Mouse (Mus musculus) MEL (cell line): ENCODE measurements around the gene Fam196b. TPM values are rescaled to one million over a fixed set of nuclear protein-coding genes. Genes with fewer than 3 reads are reported as not detected.

Experiments used
- DNase-seq: peaks from one replicate; pipeline ENCODE4 v3.0.0; 2011; ENCODE audit warnings: low read depth, low spot score
- H3K27ac ChIP-seq: 2 replicates; pipeline ENCODE4 v1.5.1; 2012; ENCODE audit warnings: low read depth, mild to moderate bottlenecking, control low read depth, low read length, moderate library complexity; ENCODE audit not compliant: control insufficient read depth
- H3K27me3 ChIP-seq, 2 experiments: fragments of 150-350 bp in 1 of 2; sonication (generic) in 1 of 2; 2 replicates each; pipeline ENCODE4 v1.6.1; 2012; ENCODE audit warnings: low read length in 2 of 2, mild to moderate bottlenecking in 2 of 2, improper control_type of control experiment in 1 of 2, moderate library complexity in 1 of 2; ENCODE audit not compliant: insufficient read depth in 2 of 2, control insufficient read depth in 1 of 2
- H3K36me3 ChIP-seq, 2 experiments: 2 replicates each; pipeline ENCODE4 v1.6.1; 2012 to 2014; ENCODE audit warnings: low read length in 2 of 2, improper control_type of control experiment in 1 of 2, inconsistent platforms in 1 of 2, mild to moderate bottlenecking in 1 of 2; ENCODE audit not compliant: insufficient read depth in 2 of 2, control insufficient read depth in 1 of 2
- H3K4me1 ChIP-seq, 2 experiments: fragments of 150-350 bp in 1 of 2; sonication (generic) in 1 of 2; 2 replicates each; pipeline ENCODE4 v1.6.1; 2012; ENCODE audit warnings: low read length in 2 of 2, improper control_type of control experiment in 1 of 2, mild to moderate bottlenecking in 1 of 2; ENCODE audit not compliant: insufficient read depth in 2 of 2, control insufficient read depth in 1 of 2
- H3K4me3 ChIP-seq, 2 experiments: fragments of 150-350 bp in 1 of 2; sonication (generic) in 1 of 2; 2 replicates each; pipeline ENCODE4 v1.5.1; 2012; ENCODE audit warnings: low read depth in 2 of 2, low read length in 2 of 2, mild to moderate bottlenecking in 2 of 2, moderate library complexity in 2 of 2, control low read depth in 1 of 2, improper control_type of control experiment in 1 of 2; ENCODE audit not compliant: control insufficient read depth in 1 of 2, insufficient read depth in 1 of 2
- H3K79me2 ChIP-seq: 2 replicates; pipeline ENCODE4 v1.6.1; 2012; ENCODE audit warnings: mild to moderate bottlenecking, low read length, moderate library complexity; ENCODE audit not compliant: control insufficient read depth, poor library complexity, insufficient read depth
- H3K9ac ChIP-seq: 2 replicates; pipeline ENCODE4 v1.6.1; 2012; ENCODE audit warnings: low read depth, mild to moderate bottlenecking, control low read depth, low read length, moderate library complexity; ENCODE audit not compliant: control insufficient read depth, poor library complexity, severe bottlenecking
- H3K9me3 ChIP-seq: fragments of 150-350 bp; sonication (generic); replicated peaks from 2 replicates; pipeline ENCODE4 v1.6.1; 2012; ENCODE audit warnings: mild to moderate bottlenecking, low read length, improper control_type of control experiment, moderate library complexity; ENCODE audit not compliant: insufficient read depth
- BHLHE40 ChIP-seq: IDR thresholded peaks from 2 replicates; pipeline ENCODE4 v1.6.1; 2012; ENCODE audit warnings: low read depth, mild to moderate bottlenecking, inconsistent platforms, low read length, improper control_type of control experiment, borderline replicate concordance
- CHD1 ChIP-seq: IDR thresholded peaks from 2 replicates; pipeline ENCODE4 v1.6.1; 2012; ENCODE audit warnings: low read depth, mild to moderate bottlenecking, inconsistent platforms, low read length, improper control_type of control experiment
- CHD2 ChIP-seq: IDR thresholded peaks from 2 replicates; pipeline ENCODE4 v1.6.1; 2011; ENCODE audit warnings: low read length, improper control_type of control experiment
- E2F4 ChIP-seq: IDR thresholded peaks from 2 replicates; pipeline ENCODE4 v1.6.1; 2011; ENCODE audit warnings: low read depth, low read length, improper control_type of control experiment, borderline replicate concordance
- ELF1 ChIP-seq: IDR thresholded peaks from 2 replicates; pipeline ENCODE4 v1.6.1; 2014; ENCODE audit warnings: low read depth, mild to moderate bottlenecking, inconsistent platforms, low read length, improper control_type of control experiment, moderate library complexity
- EP300 ChIP-seq, 2 experiments: IDR thresholded peaks; 2 replicates each; pipeline ENCODE4 v1.6.1; 2011; ENCODE audit warnings: improper control_type of control experiment in 2 of 2, low read length in 2 of 2, low read depth in 1 of 2, mild to moderate bottlenecking in 1 of 2
- GABPA ChIP-seq: IDR thresholded peaks from 2 replicates; pipeline ENCODE4 v1.6.1; 2012; ENCODE audit warnings: low read depth, mild to moderate bottlenecking, inconsistent platforms, low read length, improper control_type of control experiment, moderate library complexity
- HCFC1 ChIP-seq: IDR thresholded peaks from 2 replicates; pipeline ENCODE4 v1.6.1; 2012; ENCODE audit warnings: low read depth, mild to moderate bottlenecking, inconsistent platforms, low read length, improper control_type of control experiment, moderate library complexity
- JUND ChIP-seq: IDR thresholded peaks from 2 replicates; pipeline ENCODE4 v1.6.1; 2011; ENCODE audit warnings: low read depth, mild to moderate bottlenecking, improper control_type of control experiment, low read length
- MAFK ChIP-seq: IDR thresholded peaks from 2 replicates; pipeline ENCODE4 v1.6.1; 2011; ENCODE audit warnings: low read depth, mild to moderate bottlenecking, low read length, improper control_type of control experiment, borderline replicate concordance
- MAZ ChIP-seq: IDR thresholded peaks from 2 replicates; pipeline ENCODE4 v1.6.1; 2012; ENCODE audit warnings: low read depth, mild to moderate bottlenecking, inconsistent platforms, low read length, improper control_type of control experiment
- MEF2A ChIP-seq: IDR thresholded peaks from 2 replicates; pipeline ENCODE4 v1.6.1; 2014; ENCODE audit warnings: low read depth, mild to moderate bottlenecking, inconsistent platforms, low read length, improper control_type of control experiment; ENCODE audit not compliant: poor library complexity, insufficient replicate concordance, severe bottlenecking; ENCODE audit errors: extremely low read depth
- MXI1 ChIP-seq: IDR thresholded peaks from 2 replicates; pipeline ENCODE4 v1.6.1; 2011; ENCODE audit warnings: mild to moderate bottlenecking, low read depth, low read length, improper control_type of control experiment
- NRF1 ChIP-seq: IDR thresholded peaks from 2 replicates; pipeline ENCODE4 v1.6.1; 2014; ENCODE audit warnings: low read depth, mild to moderate bottlenecking, inconsistent platforms, low read length, improper control_type of control experiment, moderate library complexity; ENCODE audit not compliant: poor library complexity, insufficient read depth, severe bottlenecking
- POLR2A ChIP-seq, 2 experiments: IDR thresholded peaks; 2 replicates each; pipeline ENCODE4 v1.6.1; 2011 to 2012; ENCODE audit warnings: low read length in 2 of 2, mild to moderate bottlenecking in 2 of 2, control low read depth in 1 of 2, improper control_type of control experiment in 1 of 2, low read depth in 1 of 2, moderate library complexity in 1 of 2; ENCODE audit not compliant: control insufficient read depth in 1 of 2, insufficient read depth in 1 of 2, poor library complexity in 1 of 2
- POLR2AphosphoS2 ChIP-seq: IDR thresholded peaks from 2 replicates; pipeline ENCODE4 v1.6.1; 2011; ENCODE audit warnings: low read length, improper control_type of control experiment
- RAD21 ChIP-seq: IDR thresholded peaks from 2 replicates; pipeline ENCODE4 v1.6.1; 2011; ENCODE audit warnings: mild to moderate bottlenecking, low read depth, low read length, improper control_type of control experiment
- RCOR1 ChIP-seq: IDR thresholded peaks from 2 replicates; pipeline ENCODE4 v1.6.1; 2012; ENCODE audit warnings: low read depth, mild to moderate bottlenecking, inconsistent platforms, low read length, improper control_type of control experiment
- SIN3A ChIP-seq: IDR thresholded peaks from 2 replicates; pipeline ENCODE4 v1.6.1; 2012; ENCODE audit warnings: low read length, improper control_type of control experiment, inconsistent platforms
- SMC3 ChIP-seq: IDR thresholded peaks from 2 replicates; pipeline ENCODE4 v1.6.1; 2011; ENCODE audit warnings: low read depth, low read length, improper control_type of control experiment
- USF2 ChIP-seq, 2 experiments: IDR thresholded peaks; 2 replicates each; pipeline ENCODE4 v1.6.1; 2011 to 2012; ENCODE audit warnings: improper control_type of control experiment in 2 of 2, low read length in 2 of 2, borderline replicate concordance in 1 of 2, inconsistent platforms in 1 of 2, low read depth in 1 of 2, mild to moderate bottlenecking in 1 of 2; ENCODE audit not compliant: insufficient read depth in 1 of 2
- ZC3H11A ChIP-seq: IDR thresholded peaks from 2 replicates; pipeline ENCODE4 v1.6.1; 2012; ENCODE audit warnings: low read depth, mild to moderate bottlenecking, inconsistent platforms, low read length, improper control_type of control experiment
- ZKSCAN1 ChIP-seq: IDR thresholded peaks from 2 replicates; pipeline ENCODE4 v1.6.1; 2012; ENCODE audit warnings: low read depth, mild to moderate bottlenecking, inconsistent platforms, low read length, improper control_type of control experiment, moderate library complexity
- ZMIZ1 ChIP-seq: IDR thresholded peaks from 2 replicates; pipeline ENCODE4 v1.6.1; 2012; ENCODE audit warnings: low read depth, mild to moderate bottlenecking, inconsistent platforms, low read length, improper control_type of control experiment, moderate library complexity
- ZNF384 ChIP-seq: IDR thresholded peaks from 2 replicates; pipeline ENCODE4 v1.6.1; 2012; ENCODE audit warnings: low read depth, mild to moderate bottlenecking, inconsistent platforms, low read length, improper control_type of control experiment
- polyA plus RNA-seq, 2 experiments: library from polyadenylated mRNA; stranded (reverse) in 1 of 2; unstranded in 1 of 2; fragments of >175 nt in 1 of 2; fragments of >200 nt in 1 of 2; gene quantifications; 2 replicates each; pipeline versions ENCODE4 v1.2.1 to v1.2.4; 2012; ENCODE audit warnings: low replicate concordance in 2 of 2, low read depth in 1 of 2; ENCODE audit not compliant: insufficient read length in 2 of 2, insufficient read depth in 1 of 2, missing spikeins in 1 of 2
- total RNA-seq: library from RNA; depleted of rRNA; stranded (reverse); fragments of 300-350 nt; gene quantifications from 2 replicates; pipeline ENCODE4 v1.2.3, GENCODE M21; 2012

Fam196b gene
- total and polyA plus RNA-seq, 3 experiments: 0.10 to 0.23 TPM; not detected in 1

- Histone ChIP-seq H3K9me3 (no peaks in the 10 kb centered on the region), H3K4me1 (peaks cover 4 to 7% of the 10 kb centered on the region in 2 experiments; a peak in 3 of 4 replicates), H3K27me3 (no peaks in the 10 kb centered on the region), H3K4me3 (no peak overlapping the region), H3K9ac (no peak overlapping the region)
- no peak for DNase-seq
- TF ChIP-seq HCFC1 (no peak), RAD21 (no peak), RCOR1 (no peak), POLR2A (IDR thresholded peaks at IDR 0.05; ENCODE audit: control insufficient read depth in 1 of 2, insufficient read depth in 1 of 2, low read depth in 1 of 2, low read length in 2 of 2, poor library complexity in 1 of 2) (no peak), MAFK (no peak), CHD1 (no peak), CHD2 (no peak), ZNF384 (no peak), ZC3H11A (no peak), GABPA (no peak), ZKSCAN1 (no peak), USF2 (IDR thresholded peaks at IDR 0.05; ENCODE audit: borderline replicate concordance in 1 of 2, insufficient read depth in 1 of 2, low read depth in 1 of 2, low read length in 2 of 2) (no peak), JUND (no peak), NRF1 (no peak)
- TF ChIP-seq, all 39 proteins: peak for 0
- no peaks in the 10 kb centered on the region for H3K79me2 ChIP-seq
- peaks cover 9 to 15% of the 10 kb centered on the region in 2 experiments for H3K36me3 ChIP-seq
- H3K27ac ChIP-seq: no peak overlapping the region
Measured at GRCm38 (mm10) chr11:34308731-34309130, 5.9 kb upstream of the Fam196b start.

- Histone ChIP-seq H3K36me3 (peaks cover 9 to 13% of the 10 kb centered on the region in 2 experiments), H3K27me3 (no peaks in the 10 kb centered on the region), H3K27ac (no peak overlapping the region), H3K4me3 (no peak overlapping the region), H3K9ac (no peak overlapping the region), H3K79me2 (no peaks in the 10 kb centered on the region), H3K9me3 (no peaks in the 10 kb centered on the region), H3K4me1 (peaks cover 4 to 7% of the 10 kb centered on the region in 2 experiments; a peak in 3 of 4 replicates)
- TF ChIP-seq POLR2AphosphoS2: no peak
- no peak for TF ChIP-seq SMC3
- no peak for TF ChIP-seq ZKSCAN1
- TF ChIP-seq MAFK: no peak
- no peak for TF ChIP-seq ZC3H11A
- TF ChIP-seq ZMIZ1: no peak
- TF ChIP-seq SIN3A: no peak
- no peak for TF ChIP-seq MEF2A
- TF ChIP-seq EP300 (IDR thresholded peaks at IDR 0.05; ENCODE audit: low read depth in 1 of 2, low read length in 2 of 2): no peak
- no peak for TF ChIP-seq BHLHE40
- no peak for TF ChIP-seq E2F4
- no peak for TF ChIP-seq ELF1
- TF ChIP-seq MAZ: no peak
- no peak for TF ChIP-seq ZNF384
- no peak for TF ChIP-seq RCOR1
- no peak for TF ChIP-seq MXI1
- DNase-seq: peak; percentile 29
Measured at GRCm38 (mm10) chr11:34309360-34309759, 5.3 kb upstream of the Fam196b start.
